Mouse (Mus musculus) subcutaneous adipose tissue, adult 2 months (tissue): ENCODE data around the gene Gm47841. TPM values are rescaled to one million over a fixed set of nuclear protein-coding genes. Genes with fewer than 3 reads are reported as not detected.

Experiments used
- polyA plus RNA-seq: library from polyadenylated mRNA; depleted of rRNA; stranded (reverse); fragments of >200 nt; gene quantifications from 2 replicates; pipeline ENCODE4 v1.2.3, GENCODE M21; 2012; ENCODE audit warnings: low replicate concordance; rRNA removed

Gene Gm47841
- polyA plus RNA-seq = 0.50 TPM in 1 of 2 replicates, not detected in the other

DNA sequence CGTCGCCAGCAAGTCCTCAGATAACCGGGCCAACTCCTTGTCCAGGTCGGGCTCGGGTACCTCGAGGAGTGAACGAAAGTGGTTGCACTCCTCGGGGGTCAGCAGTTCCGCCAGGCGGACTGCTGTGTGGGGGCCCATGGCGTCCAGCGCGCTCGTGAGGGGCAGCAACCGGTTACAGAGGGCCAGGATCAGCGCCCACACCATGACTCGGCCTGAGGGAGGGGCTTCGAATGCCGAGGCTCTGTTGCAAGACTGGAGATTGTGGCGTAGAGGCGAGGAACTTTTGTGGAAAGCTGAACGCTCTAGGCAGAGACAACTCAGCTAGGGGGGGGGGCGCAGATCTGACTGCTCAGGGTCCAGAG, at the start of gene Gm47841:
Gene Gm47841, minus strand, starts transcription at position 204 of the 362 bp plus-strand sequence.

DNA sequence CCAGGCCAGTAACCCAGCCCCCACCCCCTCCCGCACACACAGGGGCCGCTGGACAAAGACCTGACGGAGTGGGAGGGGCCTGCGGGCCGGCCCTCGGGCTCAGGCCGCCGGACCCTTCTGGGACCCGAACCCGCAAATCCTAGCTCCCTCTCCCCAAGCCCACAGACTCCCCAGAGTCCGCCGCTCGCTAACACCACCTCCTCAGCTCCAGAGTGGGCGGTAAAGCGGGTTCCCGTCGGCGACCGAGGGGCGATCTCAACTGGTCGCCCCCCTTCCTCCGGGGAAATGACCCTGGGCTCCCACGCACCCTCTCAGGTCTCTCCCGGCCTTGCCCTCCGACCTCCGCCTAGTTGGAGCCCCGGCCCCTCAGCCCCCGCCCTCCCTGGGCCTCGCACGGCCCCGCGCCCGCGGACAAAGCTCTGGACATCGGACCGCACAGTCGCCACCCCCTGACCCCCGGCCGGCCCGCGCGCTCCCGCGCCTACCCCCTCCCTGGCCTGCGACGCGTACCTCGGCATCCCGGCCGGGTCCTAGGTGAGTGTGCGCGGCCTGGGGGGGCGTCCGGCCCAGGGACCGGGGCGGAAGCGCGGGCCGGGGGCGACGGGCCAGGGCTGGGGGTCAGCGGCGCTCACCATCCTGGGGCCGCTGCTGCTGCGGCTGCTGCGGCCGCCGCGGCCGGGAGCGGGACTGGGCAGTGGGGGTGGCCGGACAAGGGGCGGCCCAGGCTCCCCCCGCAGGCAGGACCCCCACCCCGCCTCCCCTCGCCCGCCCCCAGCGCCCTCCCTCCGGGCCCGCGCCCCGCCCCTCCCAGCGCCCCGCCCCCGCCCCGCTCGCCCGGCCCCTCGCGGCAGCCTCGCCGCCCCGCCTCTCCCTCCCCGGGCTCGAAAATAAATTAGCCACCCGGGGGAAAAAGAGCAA, 30.9 kb upstream of the Gm47841 start, which contains the start of gene Fignl2:
Gene Fignl2, minus strand, starts transcription at position 755 of the 918 bp plus-strand sequence.

Other genes starting within 250 kb of the Gm47841 start
- gene Scn8a, start 177.5 kb downstream of the Gm47841 start, polyA plus RNA-seq = 0.32 and 0.80 TPM in 2 replicates
- gene Fignl2, start 31.2 kb upstream of the Gm47841 start, polyA plus RNA-seq = 5.9 and 10.9 TPM in 2 replicates
- gene Ankrd33, start 68.4 kb upstream of the Gm47841 start, polyA plus RNA-seq = not detected in 2 replicates
- 77.8 and 83.1 TPM in 2 replicates for gene Acvrl1, start 81.1 kb upstream of the Gm47841 start, polyA plus RNA-seq
- 21.5 and 26.6 TPM in 2 replicates for gene Acvr1b, start 126.7 kb upstream of the Gm47841 start, polyA plus RNA-seq
- gene Grasp, start 176.8 kb upstream of the Gm47841 start, polyA plus RNA-seq = 12.0 and 25.9 TPM in 2 replicates
- 7.7 and 12.7 TPM in 2 replicates for gene Nr4a1, start 206.9 kb upstream of the Gm47841 start, polyA plus RNA-seq
- gene Atg101, start 236.9 kb upstream of the Gm47841 start, polyA plus RNA-seq = 35.4 and 37.5 TPM in 2 replicates
- 3.4 and 39.0 TPM in 2 replicates for gene 6030408B16Rik, start 245.8 kb upstream of the Gm47841 start, polyA plus RNA-seq